Mouse (Mus musculus) cerebellum, adult 8-10 months (tissue): ENCODE data around the gene Nbr1.
"Not testable (repeated sequence)": the region's sequence is repeated elsewhere in the genome, so short reads cannot be mapped to it uniquely, and the experiment has no call there.

Experiments
- DNase-seq: peaks from one replicate; pipeline ENCODE4 v3.0.0; 2022

Gene Nbr1

DNA sequence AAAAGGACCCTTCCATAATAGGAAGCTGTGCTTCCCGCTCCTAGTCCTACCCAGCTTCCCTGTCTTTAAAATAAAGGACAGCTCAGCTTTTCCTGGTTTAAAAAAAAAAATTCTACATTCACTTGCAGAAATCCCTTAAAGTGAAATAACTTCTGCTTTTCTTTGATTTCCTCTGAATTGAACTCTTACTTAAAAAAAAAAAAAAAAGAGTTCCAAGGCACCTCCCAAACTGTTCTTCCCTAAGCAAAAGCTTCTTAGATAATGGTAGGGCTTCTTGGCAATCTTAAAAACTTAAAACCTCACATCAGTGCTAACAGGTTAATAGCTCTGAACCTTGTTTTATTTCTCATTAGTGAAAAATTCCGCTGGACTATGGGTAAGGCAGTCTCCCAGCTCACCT lies 31.3 kb downstream of the Nbr1 start:
- DNase-seq, result no peak

DNA sequence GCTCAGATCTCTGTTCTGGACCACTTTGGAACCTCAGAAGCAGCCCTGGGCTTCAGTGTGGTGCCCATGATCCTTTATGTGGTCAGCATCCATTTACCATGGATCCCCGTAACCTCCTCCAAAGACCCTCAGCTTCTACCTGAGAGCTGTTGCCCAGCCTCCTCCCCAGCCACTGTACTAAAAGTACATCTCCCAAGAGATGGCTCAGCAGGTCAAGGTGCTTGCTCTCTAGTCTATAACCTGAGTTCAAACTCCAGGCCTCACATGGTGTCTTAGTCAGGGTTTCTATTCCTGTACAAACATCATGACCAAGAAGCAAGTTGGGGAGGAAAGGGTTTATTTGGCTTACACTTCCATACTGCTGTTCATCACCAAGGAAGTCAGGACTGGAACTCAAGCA lies 33.1 kb downstream of the Nbr1 start:
- not testable (repeated sequence) for DNase-seq

- no peak for DNase-seq
These were observed 33.9 kb downstream of the Nbr1 start for GRCm38 (mm10) chr11:101585805-101586204.

DNA sequence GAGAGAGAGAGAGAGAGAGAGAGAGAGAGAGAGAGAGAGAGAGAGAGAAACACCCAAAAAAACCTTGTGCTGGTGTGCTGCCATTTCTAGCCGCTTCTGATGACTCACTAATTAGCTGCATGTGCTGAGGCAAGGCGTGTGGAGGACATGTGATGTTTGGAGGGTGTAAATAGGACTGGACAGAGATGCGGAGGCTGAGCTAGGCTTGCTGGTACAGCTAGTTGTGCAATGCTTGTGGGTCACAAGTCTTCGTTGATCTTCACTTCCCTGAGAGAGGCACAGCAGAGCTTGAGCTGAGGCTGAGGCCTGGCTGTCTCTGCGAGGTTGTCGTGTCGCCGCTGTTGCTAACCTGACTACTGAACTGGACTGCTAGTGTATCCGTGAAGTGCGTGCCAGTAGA lies 35.7 kb downstream of the Nbr1 start:
- no peak for DNase-seq

DNA sequence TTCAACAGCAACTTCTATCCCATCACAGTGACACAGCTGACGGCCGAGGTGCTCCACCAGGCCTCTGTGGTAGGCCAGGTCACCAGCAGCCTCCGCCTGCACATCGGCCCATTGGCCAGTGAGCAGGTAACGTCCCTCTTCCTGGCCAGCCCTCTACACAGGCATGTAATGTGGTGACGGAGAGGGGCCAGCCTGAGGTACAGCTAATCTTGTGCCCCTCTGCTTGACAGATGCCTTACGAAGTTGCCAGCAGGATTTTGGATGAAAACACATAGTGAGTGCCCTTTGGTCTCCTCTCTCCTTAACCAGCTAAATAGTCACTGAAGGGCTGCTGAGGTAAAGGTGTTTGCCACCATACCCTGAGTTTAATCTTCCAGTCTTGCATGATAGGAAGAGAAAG lies 36.9 kb downstream of the Nbr1 start:
- no peak for DNase-seq

DNA sequence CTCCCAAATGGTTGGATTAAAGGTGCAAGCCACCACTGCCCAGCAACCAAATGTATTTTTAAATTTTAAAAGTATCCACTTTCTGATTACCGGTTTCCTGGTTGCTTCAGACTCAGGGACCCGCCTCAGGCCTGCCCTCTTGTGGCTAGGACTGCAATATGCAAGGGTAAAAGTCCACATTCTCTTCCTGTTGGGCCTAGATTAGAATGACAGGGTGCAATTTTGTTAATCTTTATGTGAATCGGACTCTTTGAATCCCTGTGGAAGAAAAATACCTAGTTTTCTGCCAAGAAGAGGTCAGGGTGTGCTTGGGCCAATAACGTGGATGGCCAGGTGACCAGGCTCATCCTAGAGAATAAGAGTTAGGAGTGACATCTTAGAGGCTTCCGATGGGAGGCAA lies 37.5 kb downstream of the Nbr1 start:
- DNase-seq, result peak; percentile 40

DNA sequence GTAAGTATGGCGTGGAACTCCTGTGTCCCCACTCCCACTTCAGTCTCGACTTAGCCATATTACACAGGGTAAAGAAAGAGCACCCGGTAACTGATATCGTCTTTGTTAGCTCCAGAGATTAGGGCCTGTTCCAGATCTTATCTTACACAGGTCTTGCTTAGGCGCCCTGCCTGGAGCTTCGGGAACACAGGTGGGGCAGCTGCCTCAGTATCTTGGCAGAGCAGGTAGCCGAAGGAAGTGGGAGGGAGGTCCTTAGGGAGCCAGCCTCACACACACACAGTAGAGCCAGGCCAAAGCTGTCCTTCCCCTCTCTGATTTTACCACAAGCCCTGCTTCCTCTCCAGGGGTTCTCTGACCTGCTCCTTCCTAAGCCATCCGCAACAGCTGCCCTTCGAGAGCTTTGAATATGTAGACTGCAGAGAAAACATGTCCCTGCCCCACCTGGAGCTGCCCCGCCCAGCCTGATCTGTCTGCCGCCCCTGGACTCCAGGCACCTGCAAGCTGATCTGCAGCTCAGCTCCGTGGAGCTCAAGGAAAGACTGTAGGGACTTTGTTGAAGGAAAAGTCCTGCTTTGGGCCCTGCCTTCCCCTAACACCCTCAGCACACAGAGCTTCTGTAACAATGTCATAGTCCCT lies 38.2 kb downstream of the Nbr1 start:
- no peak for DNase-seq

DNA sequence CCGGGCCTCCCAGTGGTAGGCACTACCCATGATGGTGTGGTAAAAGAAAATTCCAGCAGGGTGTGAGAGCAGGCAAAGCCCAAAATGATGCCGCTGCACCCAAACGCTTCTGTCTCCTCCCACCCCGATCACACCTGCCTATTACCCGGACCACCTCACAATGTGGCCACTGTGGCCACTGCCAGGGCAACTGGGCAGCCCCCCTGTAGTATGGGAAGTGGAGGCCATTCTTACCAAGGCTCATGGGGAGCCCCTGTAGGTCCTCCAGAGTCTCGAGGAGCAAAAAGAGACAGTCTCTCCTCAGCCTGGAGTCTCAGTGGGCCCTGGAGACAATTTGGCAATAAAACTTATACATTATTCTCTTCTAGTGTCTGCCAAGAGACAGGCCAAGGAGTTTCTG lies 47.2 kb downstream of the Nbr1 start, which contains the start of gene Gm11634:
TSS of gene Gm11634 (minus strand) at position 101 of the 400 bp plus-strand sequence.
- no peak for DNase-seq

- no peak for DNase-seq
These were observed 50.5 kb downstream of the Nbr1 start for GRCm38 (mm10) chr11:101602491-101602890.

GRCm38 (mm10) chr11:101604116-101604515 lies 52.2 kb downstream of the Nbr1 start:
- no peak for DNase-seq

DNA sequence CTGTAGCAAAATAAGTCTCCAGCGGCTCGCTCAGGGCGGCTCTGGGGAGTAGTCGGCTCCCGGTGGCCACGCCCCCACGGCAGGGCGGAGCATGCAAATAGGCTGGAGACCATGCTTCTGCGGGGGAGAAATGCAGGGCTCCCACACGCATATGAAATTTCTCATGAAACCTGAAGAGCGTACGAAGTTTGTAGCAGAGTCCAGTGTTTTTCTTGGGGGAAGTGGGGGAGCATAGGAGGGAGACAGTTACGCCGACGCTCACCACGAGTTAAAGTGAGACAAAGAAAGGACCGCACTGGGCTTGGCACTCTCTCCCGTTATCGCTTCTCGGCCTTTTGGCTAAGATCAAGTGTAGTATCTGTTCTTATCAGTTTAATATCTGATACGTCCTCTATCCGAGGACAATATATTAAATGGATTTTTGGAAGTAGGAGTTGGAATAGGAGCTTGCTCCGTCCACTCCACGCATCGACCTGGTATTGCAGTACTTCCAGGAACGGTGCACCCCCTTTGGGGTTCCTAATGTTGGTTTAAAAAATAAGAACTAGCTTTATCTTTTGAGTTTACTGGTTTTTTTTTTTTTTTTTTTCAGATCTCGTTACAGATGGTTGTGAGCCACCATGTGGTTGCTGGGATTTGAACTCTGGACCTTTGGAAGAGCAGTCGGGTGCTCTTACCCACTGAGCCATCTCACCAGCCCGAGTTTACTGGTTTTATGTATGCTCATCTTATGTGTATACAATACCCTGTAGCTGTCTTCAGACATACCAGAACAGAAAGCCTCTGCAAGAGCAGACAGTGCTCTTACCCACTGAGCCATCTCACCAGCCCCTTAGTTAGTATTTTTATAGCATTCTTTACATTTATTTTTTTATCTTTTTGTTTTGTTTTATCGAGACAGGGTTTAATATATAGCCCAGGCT lies 52.8 kb downstream of the Nbr1 start:
- peak; percentile 51 for DNase-seq

- not testable (repeated sequence) for DNase-seq
These were observed 55.2 kb downstream of the Nbr1 start for GRCm38 (mm10) chr11:101607134-101607533.

- DNase-seq, result no peak
These were observed 58.5 kb downstream of the Nbr1 start for GRCm38 (mm10) chr11:101610445-101610844.

DNA sequence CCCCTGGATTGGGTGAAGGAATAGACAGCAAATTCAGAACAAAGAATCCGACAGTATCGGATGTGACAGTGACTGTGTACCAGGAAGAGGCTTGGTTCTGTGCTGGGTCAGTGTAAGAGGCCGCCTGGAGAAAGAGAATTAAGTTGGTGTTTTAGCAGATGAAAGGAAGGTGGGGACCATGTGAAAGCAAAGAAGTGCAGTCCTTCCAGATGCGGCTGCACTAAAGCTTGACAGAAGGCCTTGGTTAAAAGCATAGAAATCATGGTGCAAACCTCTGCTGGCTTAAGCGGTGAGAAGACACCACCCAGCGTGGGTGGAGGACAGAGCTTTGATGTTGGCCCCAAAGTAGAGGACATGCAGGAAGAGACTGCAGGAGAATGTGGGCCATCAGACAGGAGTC lies 61.6 kb downstream of the Nbr1 start:
- no peak for DNase-seq

DNA sequence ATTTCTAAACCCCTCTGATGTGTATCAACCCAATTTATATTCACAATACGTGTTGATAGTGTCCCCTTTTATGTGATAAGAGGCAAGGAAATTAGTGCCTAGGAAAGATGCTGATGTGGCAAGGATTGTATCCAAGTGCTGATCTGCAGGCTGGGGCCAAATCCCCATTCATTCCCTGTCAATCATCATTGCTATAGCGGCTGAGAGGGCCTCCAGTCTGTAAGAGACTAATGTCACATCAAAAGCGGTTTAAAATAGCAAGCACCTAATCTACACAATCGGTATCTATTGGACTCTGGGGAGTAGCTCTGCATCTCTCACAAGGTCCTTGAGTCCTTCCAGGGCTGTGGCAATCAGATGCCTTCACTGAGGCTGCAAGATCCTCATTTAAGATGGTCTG lies 62.2 kb downstream of the Nbr1 start:
- no peak for DNase-seq

DNA sequence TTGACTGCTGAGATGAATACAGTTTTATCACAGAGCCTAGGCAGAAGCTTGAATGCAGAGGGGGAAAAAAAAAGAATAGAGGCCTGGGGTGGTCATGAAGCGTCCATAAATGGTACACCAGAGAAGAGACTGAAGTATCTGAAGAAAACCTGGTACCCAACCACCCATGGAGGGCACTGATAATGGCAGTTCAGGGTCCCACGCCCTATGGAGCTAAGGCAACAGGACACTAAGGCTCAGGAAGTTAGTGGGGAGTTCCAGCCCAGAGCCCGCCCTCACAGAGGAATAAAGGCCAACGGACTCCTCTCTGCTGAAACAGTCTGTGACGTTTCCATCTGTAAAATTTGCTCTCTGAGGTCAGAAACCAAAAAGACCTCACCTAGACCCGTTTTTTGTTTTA lies 63.4 kb downstream of the Nbr1 start:
- DNase-seq, result no peak

- no peak for DNase-seq
These were observed 64.2 kb downstream of the Nbr1 start for GRCm38 (mm10) chr11:101616104-101616503.

- no peak for DNase-seq
These were observed 65.2 kb downstream of the Nbr1 start for GRCm38 (mm10) chr11:101616948-101617767.

DNA sequence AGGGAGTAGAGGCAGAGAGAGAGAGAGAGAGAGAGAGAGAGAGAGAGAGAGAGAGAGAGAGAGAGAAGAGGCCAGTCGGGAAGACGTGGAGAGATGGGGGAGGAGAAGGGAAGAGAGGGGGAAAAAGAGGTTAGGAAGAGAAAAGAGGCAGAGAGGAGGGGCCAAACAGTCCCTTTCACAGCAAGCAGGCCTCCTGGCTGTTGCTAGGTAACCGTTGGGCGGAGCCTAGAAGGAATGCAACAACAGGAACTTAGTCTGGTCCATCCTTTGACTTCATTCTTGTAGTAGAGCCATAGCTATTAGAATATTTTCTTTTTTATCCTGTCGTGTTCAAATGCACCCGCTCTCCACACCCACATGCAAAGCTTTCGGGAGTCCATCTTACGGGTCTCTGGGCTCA lies 65.9 kb downstream of the Nbr1 start:
- no peak for DNase-seq

DNA sequence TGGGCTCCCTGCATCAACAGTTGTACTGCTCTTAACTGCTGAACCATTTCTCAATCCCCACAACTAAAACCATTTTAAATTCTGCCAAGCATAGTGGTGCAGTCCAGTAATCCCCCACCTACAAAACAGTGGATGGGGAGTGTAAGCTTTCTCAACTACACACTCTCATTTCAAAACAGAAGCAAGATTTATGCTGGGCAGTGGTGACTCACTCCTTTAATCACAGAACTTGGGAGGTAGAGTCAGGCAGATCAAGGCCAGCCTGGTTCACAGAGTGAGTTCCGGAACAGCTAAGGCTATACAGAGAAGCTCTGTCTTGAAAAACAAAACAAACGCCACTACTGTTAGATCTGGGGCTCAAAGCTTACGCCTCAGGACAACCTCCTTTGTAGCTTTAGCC lies 66.6 kb downstream of the Nbr1 start:
- no peak for DNase-seq

- DNase-seq, result not testable (repeated sequence)
These were observed 68.2 kb downstream of the Nbr1 start for GRCm38 (mm10) chr11:101620022-101620655.

GRCm38 (mm10) chr11:101626649-101626994 lies 74.7 kb downstream of the Nbr1 start:
- DNase-seq, result no peak
